Mouse (Mus musculus) CD4-positive naive resting alpha-beta T cell, adult 57 days (primary cell): ENCODE results near the gene Mrgpra2a. TPM values are rescaled to one million over a fixed set of nuclear protein-coding genes. Genes with fewer than 3 reads are reported as not detected.

ENCODE experiments used
- total RNA-seq: library from RNA; stranded (reverse); gene quantifications from one replicate; pipeline ENCODE4 v1.2.4, GENCODE M21; 2023

The Mrgpra2a gene
- not detected for total RNA-seq

GRCm38 (mm10) chr7:47452015-47452414, at the start of gene Mrgpra2a:
Gene Mrgpra2a, minus strand, starts transcription at chr7:47452139.

Other genes with a start within 250 kb of the Mrgpra2a start
- not detected for gene Mrgpra6, start 247.2 kb downstream of the Mrgpra2a start, total RNA-seq
- gene Mrgpra9, start 199.3 kb downstream of the Mrgpra2a start, total RNA-seq: not detected
- not detected for gene Mrgpra1, start 97.9 kb downstream of the Mrgpra2a start, total RNA-seq
- not detected for gene Mrgpra2b, start 76.7 kb upstream of the Mrgpra2a start, total RNA-seq
- gene Mrgpra3, start 149.2 kb upstream of the Mrgpra2a start, total RNA-seq: not detected